Mouse (Mus musculus): Measurements from ENCODE around the gene 1700109H08Rik. TPM values are rescaled to one million over a fixed set of nuclear protein-coding genes. Genes with fewer than 3 reads are reported as not detected.

The 1700109H08Rik gene
- total RNA-seq (2023), result 36.9 TPM

GRCm38 (mm10) chr5:3571266-3571665 lies at the start of gene 1700109H08Rik:
Gene 1700109H08Rik, plus strand, starts transcription at chr5:3571566.

GRCm38 (mm10) chr5:3543629-3544479 lies 27.5 kb upstream of the 1700109H08Rik start, which contains the start of gene Fam133b:
Gene Fam133b, plus strand, starts transcription at chr5:3543833.

GRCm38 (mm10) chr5:3595693-3596398 lies 24.5 kb downstream of the 1700109H08Rik start, which contains the start of gene Pex1:
Gene Pex1, plus strand, starts transcription at chr5:3596066.

GRCm38 (mm10) chr5:3596399-3596766 lies 25.0 kb downstream of the 1700109H08Rik start, which contains the start of gene Rbm48:
Gene Rbm48, minus strand, starts transcription at chr5:3596585.

Other genes starting within 250 kb of the 1700109H08Rik start
- 25.1 TPM for gene Cdk6, start 230.1 kb upstream of the 1700109H08Rik start, total RNA-seq (2023)
- 119 TPM for gene Fam133b, start 27.7 kb upstream of the 1700109H08Rik start, total RNA-seq (2023)
- gene Pex1, start 24.5 kb downstream of the 1700109H08Rik start, total RNA-seq (2023), result 19.8 TPM
- 77.7 TPM for gene Rbm48, start 25.0 kb downstream of the 1700109H08Rik start, total RNA-seq (2023)
- gene Tmbim7, start 79.6 kb downstream of the 1700109H08Rik start, total RNA-seq (2023), result not detected
- gene Gatad1, start 85.6 kb downstream of the 1700109H08Rik start, total RNA-seq (2023), result 35.1 TPM
- 90.4 TPM for gene Ankib1, start 231.4 kb downstream of the 1700109H08Rik start, total RNA-seq (2023)
- 94.8 TPM for gene Krit1, start 231.6 kb downstream of the 1700109H08Rik start, total RNA-seq (2023)

Data from CD4-positive naive resting alpha-beta T cell, adult 76 days (primary cell).